Comparison of ENCODE assay signal across 29 mouse cellular contexts in genomic region chr14:79259062-79259779, GRCm38 (mm10). TPM values are rescaled to one million over a fixed set of nuclear protein-coding genes. Genes with fewer than 3 reads are reported as not detected.
DNase-seq lines count a peak whose midpoint lies in the region; ATAC-seq and TF ChIP-seq lines count a peak whose summit lies in the region.
"Had no signal": no experiment of that assay in that cellular context is flagged by ENCODE, and none has a peak within 500 bp of the region (broad histone marks: within the 10 kb centered on the region; RNA-seq: fewer than 3 reads in every experiment).

No protein-coding gene starts in this region.

- H3K4me3 ChIP-seq in intestine, embryonic 15.5 days (replicated peaks), result no peak overlapping the region
- H3K4me3 ChIP-seq in intestine, embryonic 16.5 days (ENCODE audit: low read length), result no peak overlapping the region
- no peak overlapping the region for H3K4me3 ChIP-seq in intestine, postnatal 0 days (ENCODE audit: low read depth, low read length)
- H3K4me3 ChIP-seq in forebrain, embryonic 14.5 days (ENCODE audit: low read depth, low read length), result no peak overlapping the region

- 0 out of 2 replicates have a peak, but pooled peaks cover 3% of the 10 kb centered on the region for H3K4me1 ChIP-seq in intestine, embryonic 15.5 days (replicated peaks)
- peaks cover 4% of the 10 kb centered on the region; the same call in 1 of the 2 replicates for H3K4me1 ChIP-seq in intestine, embryonic 16.5 days (ENCODE audit: control insufficient read depth, insufficient read depth, low read length)
- H3K4me1 ChIP-seq in intestine, postnatal 0 days (replicated peaks; ENCODE audit: control insufficient read depth, insufficient read depth, low read length), result no peaks in the 10 kb centered on the region
- H3K4me1 ChIP-seq in forebrain, embryonic 14.5 days (ENCODE audit: control insufficient read depth, insufficient read depth, low read length), result no peaks in the 10 kb centered on the region

- no peaks in the 10 kb centered on the region for H3K36me3 ChIP-seq in intestine, embryonic 15.5 days
- H3K36me3 ChIP-seq in intestine, embryonic 16.5 days (ENCODE audit: control insufficient read depth, insufficient read depth, low read length), result no peaks in the 10 kb centered on the region
- no peaks in the 10 kb centered on the region for H3K36me3 ChIP-seq in intestine, postnatal 0 days (ENCODE audit: control insufficient read depth, insufficient read depth)
- H3K36me3 ChIP-seq in forebrain, embryonic 14.5 days (ENCODE audit: control insufficient read depth, insufficient read depth, low read length), result no peaks in the 10 kb centered on the region
- H3K36me3 ChIP-seq: G1E had no signal

- H3K27me3 ChIP-seq in intestine, embryonic 15.5 days (replicated peaks), result no peaks in the 10 kb centered on the region
- no peaks in the 10 kb centered on the region for H3K27me3 ChIP-seq in intestine, embryonic 16.5 days (replicated peaks; ENCODE audit: control insufficient read depth, insufficient read depth, low read length)
- H3K27me3 ChIP-seq in intestine, postnatal 0 days (replicated peaks; ENCODE audit: control insufficient read depth, insufficient read depth, low read length), result no peaks in the 10 kb centered on the region
- no peaks in the 10 kb centered on the region for H3K27me3 ChIP-seq in forebrain, embryonic 14.5 days (replicated peaks; ENCODE audit: control insufficient read depth, insufficient read depth, low read length)
- H3K27me3 ChIP-seq: Patski had no signal

- peak; percentile 84 for ATAC-seq in intestine, embryonic 15.5 days
- peak; percentile 79 for ATAC-seq in intestine, embryonic 16.5 days
- peak; percentile 68 for ATAC-seq in intestine, postnatal 0 days
- ATAC-seq in forebrain, embryonic 14.5 days, result no peak
- no peak for ATAC-seq in granulocyte monocyte progenitor cell, adult 5-6 weeks (replicated peaks; ENCODE audit: poor library complexity, severe bottlenecking)
- ATAC-seq: activated CD4-positive, CD25-positive, alpha-beta regulatory T cell, adult 4 months; CD4-positive, CD25-positive, alpha-beta regulatory T cell, adult 4 months; Patski had no signal

- H3K9me3 ChIP-seq in intestine, embryonic 15.5 days, result no peaks in the 10 kb centered on the region
- H3K9me3 ChIP-seq in intestine, embryonic 16.5 days (ENCODE audit: control insufficient read depth, low read length), result no peaks in the 10 kb centered on the region
- no peaks in the 10 kb centered on the region for H3K9me3 ChIP-seq in intestine, postnatal 0 days (ENCODE audit: control insufficient read depth)
- no peaks in the 10 kb centered on the region for H3K9me3 ChIP-seq in forebrain, embryonic 14.5 days (replicated peaks; ENCODE audit: control insufficient read depth, low read length)
- H3K9me3 ChIP-seq: G1E had no signal

- whole genome bisulfite sequencing in intestine, embryonic 15.5 days, result 39% methylated on average over 10 of the region's 10 CpGs
- 44% methylated on average over 10 of the region's 10 CpGs for WGBS in intestine, embryonic 16.5 days
- WGBS in intestine, postnatal 0 days, result 29% methylated on average over 10 of the region's 10 CpGs
- 20% methylated on average over 10 of the region's 10 CpGs for WGBS in large intestine, adult 2 months
- 93% methylated on average over 10 of the region's 10 CpGs for WGBS in forebrain, embryonic 14.5 days

- no peak overlapping the region for H3K9ac ChIP-seq in intestine, embryonic 15.5 days
- no peak overlapping the region for H3K9ac ChIP-seq in intestine, embryonic 16.5 days (ENCODE audit: low read depth, low read length)
- no peak overlapping the region for H3K9ac ChIP-seq in intestine, postnatal 0 days (ENCODE audit: low read depth, low read length)
- H3K9ac ChIP-seq in forebrain, embryonic 14.5 days (ENCODE audit: low read length), result no peak overlapping the region

- H3K27ac ChIP-seq in intestine, embryonic 15.5 days, result no peak overlapping the region
- no peak overlapping the region for H3K27ac ChIP-seq in intestine, embryonic 16.5 days (ENCODE audit: low read length)
- H3K27ac ChIP-seq in intestine, postnatal 0 days (ENCODE audit: low read depth, low read length), result no peak overlapping the region
- H3K27ac ChIP-seq in forebrain, embryonic 14.5 days (ENCODE audit: low read depth, low read length), result no peak overlapping the region

- H3K4me2 ChIP-seq in intestine, embryonic 15.5 days (replicated peaks), result no peak overlapping the region
- H3K4me2 ChIP-seq in intestine, embryonic 16.5 days (ENCODE audit: low read depth, low read length), result no peak overlapping the region
- no peak overlapping the region for H3K4me2 ChIP-seq in intestine, postnatal 0 days (replicated peaks; ENCODE audit: low read depth)
- no peak overlapping the region for H3K4me2 ChIP-seq in forebrain, embryonic 14.5 days (ENCODE audit: low read length)

- DNase-seq in large intestine, adult 2 months (ENCODE audit: low read depth, low spot score), result peak; percentile 28
- no peak for DNase-seq in forebrain, embryonic 14.5 days (ENCODE audit: low spot score)
- no peak for DNase-seq in natural killer cell, adult 2 months (ENCODE audit: low spot score in 2 of 2)
- DNase-seq in MN1 (ENCODE audit: low spot score), result no peak
- DNase-seq: adrenal gland, adult 2 months; adrenal gland, adult 8-10 months; adrenal gland, postnatal 10 days; adrenal gland, postnatal 14 days; adrenal gland, postnatal 25 days; adrenal gland, postnatal 36 days; B cell, adult 2 months; cerebellum, adult 11 months; cerebellum, adult 11-12 months; cerebellum, adult 18-20 months had no signal

- TF ChIP-seq CTCF in intestine, postnatal 0 days (IDR thresholded peaks at IDR 0.05; ENCODE audit: low read depth), result no peak

RNA-seq across cellular contexts. Expression of gene Zfp957, which starts 12.1 kb away (rescaled TPM):
- not detected in 2 replicates for polyA plus RNA-seq in intestine, embryonic 15.5 days (2015; fragmentation: Nextera tagmentation; extraction: Ambion mirVana)
- not detected in 2 replicates for polyA plus RNA-seq in intestine, embryonic 16.5 days (2015; fragmentation: Nextera tagmentation; extraction: Ambion mirVana)
- polyA plus RNA-seq in intestine, postnatal 0 days (2015; fragmentation: Nextera tagmentation; extraction: Ambion mirVana), result not detected in 2 replicates
- polyA plus RNA-seq in large intestine, adult 2 months (2012; rRNA removed), result not detected in 2 replicates
- not detected in 2 replicates for polyA plus RNA-seq in forebrain, embryonic 14.5 days (2014; fragmentation: Nextera tagmentation; extraction: Ambion mirVana)
- total RNA-seq in granulocyte monocyte progenitor cell, adult 5-6 weeks (2014; fragmentation: Nextera tagmentation), result not detected in 2 replicates
- total RNA-seq in granulocyte monocyte progenitor cell, adult 5-6 weeks (2017), result not detected in 2 replicates
- total RNA-seq: adrenal gland, adult 18-20 months; adrenal gland, adult 2 months; adrenal gland, postnatal 10 days; adrenal gland, postnatal 14 days; adrenal gland, postnatal 25 days; adrenal gland, postnatal 36 days; adrenal gland, postnatal 4 days; CH12.LX; ES-E14; G1E; MEL had no signal
- polyA plus RNA-seq: adrenal gland, adult 2 months; brain, embryonic 14.5 days; C2C12; CD4-positive, CD25-positive, alpha-beta regulatory T cell, adult 4 months; G1E had no signal

RNA-seq across cellular contexts. Expression of gene Rgcc, which starts 42.2 kb away (rescaled TPM):
- polyA plus RNA-seq in intestine, embryonic 15.5 days (2015; fragmentation: Nextera tagmentation; extraction: Ambion mirVana), result 44.4 and 45.9 TPM in 2 replicates
- polyA plus RNA-seq in intestine, embryonic 16.5 days (2015; fragmentation: Nextera tagmentation; extraction: Ambion mirVana), result 39.4 and 46.2 TPM in 2 replicates
- polyA plus RNA-seq in intestine, postnatal 0 days (2015; fragmentation: Nextera tagmentation; extraction: Ambion mirVana), result 42.5 and 54.8 TPM in 2 replicates
- 25.8 and 28.2 TPM in 2 replicates for polyA plus RNA-seq in large intestine, adult 2 months (2012; rRNA removed)
- 68.7 and 81.5 TPM in 2 replicates for polyA plus RNA-seq in forebrain, embryonic 14.5 days (2014; fragmentation: Nextera tagmentation; extraction: Ambion mirVana)
- 84.3 and 97.4 TPM in 2 replicates for total RNA-seq in granulocyte monocyte progenitor cell, adult 5-6 weeks (2014; fragmentation: Nextera tagmentation)
- total RNA-seq in granulocyte monocyte progenitor cell, adult 5-6 weeks (2017), result 241 and 247 TPM in 2 replicates
- total RNA-seq: G1E had no signal
- polyA plus RNA-seq: G1E had no signal

Comparison
In these comparisons a context has a peak if more than half of its experiments do, and no peak if none do; other contexts are left out.
1. ATAC-seq: peak in intestine, embryonic 15.5 days (single experiment), intestine, embryonic 16.5 days (single experiment) and intestine, postnatal 0 days (single experiment); none in forebrain, embryonic 14.5 days (single experiment) and granulocyte monocyte progenitor cell, adult 5-6 weeks (single experiment).